Mouse (Mus musculus): ENCODE data around the gene Id3. TPM values are rescaled to one million over a fixed set of nuclear protein-coding genes. Genes with fewer than 3 reads are reported as not detected.

Gene Id3
- polyA plus RNA-seq, 1 experiment from 2014 or later: 770 TPM

GRCm38 (mm10) chr4:136144126-136144926 is 1.0 kb downstream of the Id3 start:
- under 1% methylated on average over 50 of the region's 50 CpGs for WGBS
- Histone ChIP-seq H3K4me2 (replicated peaks) (peak overlapping the region; percentile 75), H3K4me1 (peaks cover 70% of the 10 kb centered on the region), H3K27me3 (no peaks in the 10 kb centered on the region), H3K4me3 (peak overlapping the region; percentile 66), H3K9me3 (no peaks in the 10 kb centered on the region), H3K27ac (peak overlapping the region; percentile 99), H3K36me3 (no peaks in the 10 kb centered on the region), H3K9ac (peak overlapping the region; percentile 92)
- no peak; the same call in 1 of the 2 replicates for ATAC-seq (ENCODE audit: low FRiP score, low read depth)

- H3K9ac ChIP-seq: peak overlapping the region; percentile 92
- WGBS: under 1% methylated on average over 11 of the region's 11 CpGs
- peak overlapping the region; percentile 66 for H3K4me3 ChIP-seq
- H3K4me1 ChIP-seq: peaks cover 68% of the 10 kb centered on the region
- no peaks in the 10 kb centered on the region for H3K9me3 ChIP-seq
- H3K27me3 ChIP-seq: no peaks in the 10 kb centered on the region
- H3K4me2 ChIP-seq (replicated peaks): peak overlapping the region; percentile 75
- H3K27ac ChIP-seq: peak overlapping the region; percentile 99
- no peaks in the 10 kb centered on the region for H3K36me3 ChIP-seq
- no peak for ATAC-seq (ENCODE audit: low FRiP score, low read depth)
Measured at GRCm38 (mm10) chr4:136144927-136145292, 1.6 kb downstream of the Id3 start.

GRCm38 (mm10) chr4:136145362-136145885 is 2.1 kb downstream of the Id3 start:
- ATAC-seq (ENCODE audit: low FRiP score, low read depth): no peak
- H3K27ac ChIP-seq: peak overlapping the region; percentile 99
- no peaks in the 10 kb centered on the region for H3K9me3 ChIP-seq
- H3K27me3 ChIP-seq: no peaks in the 10 kb centered on the region
- peak overlapping the region; percentile 66 for H3K4me3 ChIP-seq
- H3K4me2 ChIP-seq (replicated peaks): peak overlapping the region; percentile 75
- peaks cover 72% of the 10 kb centered on the region for H3K4me1 ChIP-seq
- H3K36me3 ChIP-seq: no peaks in the 10 kb centered on the region
- WGBS: 8% methylated on average over 11 of the region's 11 CpGs
- peak overlapping the region; percentile 92 for H3K9ac ChIP-seq

GRCm38 (mm10) chr4:136145991-136146711 is 2.9 kb downstream of the Id3 start:
- Histone ChIP-seq H3K4me3 (peak overlapping the region; percentile 66), H3K27me3 (no peaks in the 10 kb centered on the region), H3K4me2 (replicated peaks) (peak overlapping the region; percentile 75), H3K27ac (peak overlapping the region; percentile 99), H3K9ac (peak overlapping the region; percentile 92), H3K36me3 (no peaks in the 10 kb centered on the region), H3K9me3 (no peaks in the 10 kb centered on the region), H3K4me1 (peaks cover 73% of the 10 kb centered on the region)
- WGBS: 4% methylated on average over 7 of the region's 7 CpGs
- ATAC-seq (ENCODE audit: low FRiP score, low read depth): no peak

GRCm38 (mm10) chr4:136146712-136147154 is 3.4 kb downstream of the Id3 start:
- ATAC-seq (ENCODE audit: low FRiP score, low read depth): no peak
- Histone ChIP-seq H3K9ac (peak overlapping the region; percentile 92), H3K4me3 (peak overlapping the region; percentile 66)

GRCm38 (mm10) chr4:136147436-136148135 is 4.3 kb downstream of the Id3 start:
- Histone ChIP-seq H3K27me3 (no peaks in the 10 kb centered on the region), H3K4me2 (replicated peaks) (peak overlapping the region; percentile 75), H3K27ac (peak overlapping the region; percentile 99), H3K4me3 (peak overlapping the region; percentile 66), H3K36me3 (no peaks in the 10 kb centered on the region), H3K9ac (peak overlapping the region; percentile 60), H3K9me3 (no peaks in the 10 kb centered on the region), H3K4me1 (peaks cover 69% of the 10 kb centered on the region)
- ATAC-seq (ENCODE audit: low FRiP score, low read depth): peak; percentile 73
- WGBS: under 1% methylated on average over 44 of the region's 48 CpGs

More at GRCm38 (mm10) chr4:136146712-136147154, 3.4 kb downstream of the Id3 start:
- no peaks in the 10 kb centered on the region for H3K36me3 ChIP-seq
- no peaks in the 10 kb centered on the region for H3K9me3 ChIP-seq
- H3K4me2 ChIP-seq (replicated peaks): peak overlapping the region; percentile 75
- peak overlapping the region; percentile 99 for H3K27ac ChIP-seq
- H3K27me3 ChIP-seq: no peaks in the 10 kb centered on the region
- 2% methylated on average over 6 of the region's 6 CpGs for WGBS
- H3K4me1 ChIP-seq: peaks cover 72% of the 10 kb centered on the region

GRCm38 (mm10) chr4:136148342-136149044 is 5.2 kb downstream of the Id3 start:
- H3K4me1 ChIP-seq: peaks cover 62% of the 10 kb centered on the region
- H3K4me2 ChIP-seq (replicated peaks): peak overlapping the region; percentile 75
- peak; percentile 1; the same call in 1 of the 2 replicates for ATAC-seq (ENCODE audit: low FRiP score, low read depth)
- WGBS: 2% methylated on average over 31 of the region's 31 CpGs
- H3K4me3 ChIP-seq: peak overlapping the region; percentile 66
- H3K36me3 ChIP-seq: no peaks in the 10 kb centered on the region
- no peaks in the 10 kb centered on the region for H3K9me3 ChIP-seq
- no peaks in the 10 kb centered on the region for H3K27me3 ChIP-seq
- H3K27ac ChIP-seq: peak overlapping the region; percentile 96
- H3K9ac ChIP-seq: peak overlapping the region; percentile 55

- Histone ChIP-seq H3K9me3 (no peaks in the 10 kb centered on the region), H3K27me3 (no peaks in the 10 kb centered on the region), H3K4me3 (no peak overlapping the region), H3K36me3 (no peaks in the 10 kb centered on the region), H3K4me2 (replicated peaks) (peak overlapping the region; percentile 75; the same call in 1 of the 2 replicates), H3K4me1 (peaks cover 62% of the 10 kb centered on the region), H3K27ac (peak overlapping the region; percentile 96), H3K9ac (no peak overlapping the region)
- WGBS: 67% methylated on average over 2 of the region's 2 CpGs
- ATAC-seq (ENCODE audit: low FRiP score, low read depth): no peak
Measured at GRCm38 (mm10) chr4:136149045-136149379, 5.7 kb downstream of the Id3 start.

GRCm38 (mm10) chr4:136149734-136150133 is 6.4 kb downstream of the Id3 start:
- Histone ChIP-seq H3K27ac (peak overlapping the region; percentile 90), H3K9me3 (no peaks in the 10 kb centered on the region), H3K9ac (no peak overlapping the region), H3K36me3 (no peaks in the 10 kb centered on the region), H3K4me1 (peaks cover 65% of the 10 kb centered on the region), H3K27me3 (no peaks in the 10 kb centered on the region), H3K4me3 (no peak overlapping the region), H3K4me2 (replicated peaks) (peak overlapping the region; percentile 42; the same call in 1 of the 2 replicates)
- WGBS: 33% methylated on average over 3 of the region's 3 CpGs
- ATAC-seq (ENCODE audit: low FRiP score, low read depth): no peak

- Histone ChIP-seq H3K4me3 (no peak overlapping the region), H3K27ac (peak overlapping the region; percentile 90)
- peak; percentile 18 for ATAC-seq (ENCODE audit: low FRiP score, low read depth)
Measured at GRCm38 (mm10) chr4:136150596-136150995, 7.3 kb downstream of the Id3 start.

GRCm38 (mm10) chr4:136152821-136153220 is 9.5 kb downstream of the Id3 start:
- no peak for ATAC-seq (ENCODE audit: low FRiP score, low read depth)
- Histone ChIP-seq H3K27ac (0 out of 2 replicates have a peak overlapping the region, but pooled peaks have one; percentile 15), H3K9me3 (no peaks in the 10 kb centered on the region), H3K4me3 (no peak overlapping the region), H3K4me1 (peaks cover 42% of the 10 kb centered on the region), H3K9ac (no peak overlapping the region), H3K36me3 (no peaks in the 10 kb centered on the region), H3K4me2 (replicated peaks) (no peak overlapping the region), H3K27me3 (no peaks in the 10 kb centered on the region)
- WGBS: 87% methylated on average over 4 of the region's 4 CpGs

More at GRCm38 (mm10) chr4:136150596-136150995, 7.3 kb downstream of the Id3 start:
- H3K27me3 ChIP-seq: no peaks in the 10 kb centered on the region
- H3K9me3 ChIP-seq: no peaks in the 10 kb centered on the region
- peak overlapping the region; percentile 45 for H3K9ac ChIP-seq
- 11% methylated on average over 4 of the region's 4 CpGs for WGBS
- no peaks in the 10 kb centered on the region for H3K36me3 ChIP-seq
- H3K4me2 ChIP-seq (replicated peaks): peak overlapping the region; percentile 42
- H3K4me1 ChIP-seq: peaks cover 61% of the 10 kb centered on the region

Data from limb, embryonic 13.5 days (tissue).